Mouse (Mus musculus): ENCODE measurements around the gene Vkorc1. TPM values are rescaled to one million over a fixed set of nuclear protein-coding genes. Genes with fewer than 3 reads are reported as not detected.

The Vkorc1 gene
- total and polyA plus RNA-seq, 3 experiments = 0.25 TPM; not detected in 2

- Histone ChIP-seq H3K27ac (ENCODE audit: insufficient read depth, low read depth) (no peak overlapping the region), H3K9ac (ENCODE audit: insufficient read depth, low read depth) (no peak overlapping the region), H3K4me3 (replicated peaks in 1 of 3; ENCODE audit: low read depth in 2 of 3, low read length in 2 of 3, poor library complexity in 1 of 3) (no peak overlapping the region)
These were observed 36.1 kb upstream of the Vkorc1 start for GRCm38 (mm10) chr7:127931351-127932135.

GRCm38 (mm10) chr7:127930636-127931035, 35.2 kb upstream of the Vkorc1 start:
- Histone ChIP-seq H3K4me2 (ENCODE audit: insufficient read depth, low read depth, poor library complexity, severe bottlenecking) (no peak overlapping the region), H3K27me3 (replicated peaks) (no peaks in the 10 kb centered on the region), H3K9me3 (replicated peaks; ENCODE audit: low read length) (no peaks in the 10 kb centered on the region), H3K4me3 (replicated peaks in 1 of 3; ENCODE audit: low read depth in 2 of 3, low read length in 2 of 3, poor library complexity in 1 of 3) (no peak overlapping the region), H3K9ac (ENCODE audit: insufficient read depth, low read depth) (no peak overlapping the region), H3K79me2 (replicated peaks; ENCODE audit: control insufficient read depth, extremely low read depth, insufficient read depth, poor library complexity, severe bottlenecking) (no peaks in the 10 kb centered on the region), H3K36me3 (replicated peaks in 1 of 2; ENCODE audit: control insufficient read depth in 1 of 2, insufficient read depth in 1 of 2, low read length in 1 of 2) (peaks cover 10 to 27% of the 10 kb centered on the region in 2 experiments), H3K4me1 (ENCODE audit: control insufficient read depth in 1 of 2, insufficient read depth in 2 of 2) (peaks cover 8 to 41% of the 10 kb centered on the region in 2 experiments), H3K27ac (ENCODE audit: insufficient read depth, low read depth) (no peak overlapping the region)
- in situ Hi-C loops (cut with MboI; ENCODE audit: low pct_ligation_motif_present, low pct_unique_long_range_greater_than_20kb, low sequenced_read_pairs) (loop anchor here (5.0 kb wide), 1 partner anchor 153 kb away; the partner anchor contains the start of gene Setd1a), dilution Hi-C loops (cut with MboI; ENCODE audit: extremely low pct_ligation_motif_present, extremely low pct_unique_long_range_greater_than_20kb, low sequenced_read_pairs) (no loop called here)
- no peak for DNase-seq (ENCODE audit: extremely low read depth)
- TF ChIP-seq SMC3 (IDR thresholded peaks at IDR 0.05; ENCODE audit: low read depth, low read length) (no peak), MEF2A (IDR thresholded peaks at IDR 0.05; ENCODE audit: borderline replicate concordance, low read depth, low read length) (no peak)

More at GRCm38 (mm10) chr7:127931351-127932135, 36.1 kb upstream of the Vkorc1 start:
- no peak for TF ChIP-seq ZC3H11A (IDR thresholded peaks at IDR 0.05; ENCODE audit: low read depth, low read length)
- TF ChIP-seq BHLHE40 (IDR thresholded peaks at IDR 0.05; ENCODE audit: low read depth, low read length) = 0 out of 2 replicates have a peak, but pooled peaks have one; percentile 22
- dilution Hi-C loops (cut with MboI; ENCODE audit: extremely low pct_ligation_motif_present, extremely low pct_unique_long_range_greater_than_20kb, low sequenced_read_pairs) = no loop called here
- in situ Hi-C loops (cut with MboI; ENCODE audit: low pct_ligation_motif_present, low pct_unique_long_range_greater_than_20kb, low sequenced_read_pairs) = loop anchor here (5.0 kb wide), 1 partner anchor 154 kb away; the partner anchor contains the start of gene Setd1a
- Histone ChIP-seq H3K9me3 (replicated peaks; ENCODE audit: low read length) (no peaks in the 10 kb centered on the region), H3K27me3 (replicated peaks) (peaks cover 8% of the 10 kb centered on the region), H3K4me1 (ENCODE audit: control insufficient read depth in 1 of 2, insufficient read depth in 2 of 2) (peaks cover 8 to 46% of the 10 kb centered on the region in 2 experiments), H3K36me3 (replicated peaks in 1 of 2; ENCODE audit: control insufficient read depth in 1 of 2, insufficient read depth in 1 of 2, low read length in 1 of 2) (peaks cover 5 to 18% of the 10 kb centered on the region in 2 experiments), H3K79me2 (replicated peaks; ENCODE audit: control insufficient read depth, extremely low read depth, insufficient read depth, poor library complexity, severe bottlenecking) (no peaks in the 10 kb centered on the region), H3K4me2 (ENCODE audit: insufficient read depth, low read depth, poor library complexity, severe bottlenecking) (no peak overlapping the region)
- DNase-seq (ENCODE audit: extremely low read depth) = no peak

- H3K4me1 ChIP-seq (ENCODE audit: control insufficient read depth in 1 of 2, insufficient read depth in 2 of 2) = peaks cover 8 to 40% of the 10 kb centered on the region in 2 experiments
- no peak within 1 kb of the TSS for H3K9ac ChIP-seq (ENCODE audit: insufficient read depth, low read depth)
- dilution Hi-C loops (cut with MboI; ENCODE audit: extremely low pct_ligation_motif_present, extremely low pct_unique_long_range_greater_than_20kb, low sequenced_read_pairs) (no loop called here), in situ Hi-C loops (cut with MboI; ENCODE audit: low pct_ligation_motif_present, low pct_unique_long_range_greater_than_20kb, low sequenced_read_pairs) (loop anchor here (5.0 to 10.0 kb wide), 2 partner anchors 153 to 1225 kb away; partner anchors contain the start of genes Coro1a and Setd1a)
- no peaks in the 10 kb centered on the region for H3K9me3 ChIP-seq (replicated peaks; ENCODE audit: low read length)
- DNase-seq (ENCODE audit: extremely low read depth) = no peak
- no peak within 1 kb of the TSS for H3K4me2 ChIP-seq (ENCODE audit: insufficient read depth, low read depth, poor library complexity, severe bottlenecking)
- TF ChIP-seq ZMIZ1 (IDR thresholded peaks at IDR 0.05; ENCODE audit: low read depth, low read length) = no peak
- no peak for TF ChIP-seq BHLHE40 (IDR thresholded peaks at IDR 0.05; ENCODE audit: low read depth, low read length)
- TF ChIP-seq EP300 (IDR thresholded peaks at IDR 0.05; ENCODE audit: low read length) = no peak
- no peak for TF ChIP-seq UBTF (IDR thresholded peaks at IDR 0.05; ENCODE audit: low read depth, low read length)
- TF ChIP-seq USF1 (IDR thresholded peaks at IDR 0.05; ENCODE audit: low read depth, low read length) = no peak
- TF ChIP-seq POLR2AphosphoS2 (IDR thresholded peaks at IDR 0.05; ENCODE audit: low read depth, low read length) = no peak
- TF ChIP-seq ZKSCAN1 (IDR thresholded peaks at IDR 0.05; ENCODE audit: borderline replicate concordance, low read depth, low read length) = no peak
- TF ChIP-seq ZNF384 (IDR thresholded peaks at IDR 0.05; ENCODE audit: low read depth, low read length) = 0 out of 2 replicates have a peak, but pooled peaks have one; percentile 22
- TF ChIP-seq USF2 (conservative IDR thresholded peaks at IDR 0.05; ENCODE audit: low read depth, low read length) = no peak
- H3K36me3 ChIP-seq (replicated peaks in 1 of 2; ENCODE audit: control insufficient read depth in 1 of 2, insufficient read depth in 1 of 2, low read length in 1 of 2) = peaks cover 17 to 34% of the 10 kb centered on the region in 2 experiments
- H3K79me2 ChIP-seq (replicated peaks; ENCODE audit: control insufficient read depth, extremely low read depth, insufficient read depth, poor library complexity, severe bottlenecking) = no peaks in the 10 kb centered on the region
- no peak within 1 kb of the TSS for H3K4me3 ChIP-seq (replicated peaks in 1 of 3; ENCODE audit: low read depth in 2 of 3, low read length in 2 of 3, poor library complexity in 1 of 3)
- H3K27me3 ChIP-seq (replicated peaks) = no peaks in the 10 kb centered on the region
- no peak within 1 kb of the TSS for H3K27ac ChIP-seq (ENCODE audit: insufficient read depth, low read depth)
These were observed 34.5 kb upstream of the Vkorc1 start, which contains the start of gene Prss8 for GRCm38 (mm10) chr7:127929923-127930322. TSS of gene Prss8 (minus strand) at chr7:127930104.

All from CH12.LX (cell line).